Mouse (Mus musculus): ENCODE results near the gene 1700007K13Rik. TPM values are rescaled to one million over a fixed set of nuclear protein-coding genes. Genes with fewer than 3 reads are reported as not detected.
A peak's percentile ranks its signal among the peaks of the same experiment; 100 is the strongest.

The 1700007K13Rik gene
- polyA plus RNA-seq (2012; rRNA removed): not detected in 2 replicates
- 0.24 TPM in 1 of 2 replicates, not detected in the other for polyA plus RNA-seq (2014; fragmentation: Nextera tagmentation; extraction: Ambion mirVana)

- Histone ChIP-seq H3K27ac (no peak within 1 kb of the TSS), H3K27me3 (ENCODE audit: control insufficient read depth, insufficient read depth, low read length) (peaks cover 11% of the 10 kb centered on the region), H3K9me3 (ENCODE audit: control insufficient read depth, low read length) (no peaks in the 10 kb centered on the region), H3K4me1 (replicated peaks; ENCODE audit: control insufficient read depth in 2 of 2, insufficient read depth in 2 of 2, low read length in 1 of 2) (peaks cover 0 to 10% of the 10 kb centered on the region in 2 experiments; a peak in 2 of 4 replicates), H3K36me3 (replicated peaks; ENCODE audit: control insufficient read depth, insufficient read depth, low read depth) (peaks cover 8% of the 10 kb centered on the region), H3K4me3 (ENCODE audit: insufficient read depth in 1 of 2, low read depth in 2 of 2, low read length in 2 of 2) (no peak within 1 kb of the TSS), H3K9ac (replicated peaks) (no peak within 1 kb of the TSS), H3K4me2 (ENCODE audit: low read depth) (peak within 1 kb of the TSS; percentile 39)
- TF ChIP-seq EP300 (IDR thresholded peaks at IDR 0.05; ENCODE audit: low read depth): no peak
- no peak for TF ChIP-seq CTCF (IDR thresholded peaks at IDR 0.05; ENCODE audit: low read depth)
- WGBS (ENCODE audit: insufficient replicate concordance): 3% methylated on average over 25 of the region's 25 CpGs
- peak; percentile 28 to 34 (median 33) for DNase-seq (ENCODE audit: low read depth in 3 of 3, low spot score in 3 of 3)
- ATAC-seq (ENCODE audit: insufficient read depth): no peak
Measured at GRCm38 (mm10) chr2:28465836-28466518, at the start of gene 1700007K13Rik. Gene 1700007K13Rik (minus strand): TSS chr2:28466332.

- 20% methylated on average over 5 of the region's 5 CpGs for WGBS (ENCODE audit: insufficient replicate concordance)
- ATAC-seq (ENCODE audit: insufficient read depth) (no peak), DNase-seq (ENCODE audit: low read depth in 3 of 3, low spot score in 3 of 3) (peak; percentile 34 to 62 (median 46))
- H3K9me3 ChIP-seq (ENCODE audit: control insufficient read depth, low read length): no peaks in the 10 kb centered on the region
- peaks cover 22% of the 10 kb centered on the region for H3K27me3 ChIP-seq (ENCODE audit: control insufficient read depth, insufficient read depth, low read length)
- H3K27ac ChIP-seq: no peak overlapping the region
- H3K9ac ChIP-seq (replicated peaks): no peak overlapping the region
- no peaks in the 10 kb centered on the region for H3K36me3 ChIP-seq (replicated peaks; ENCODE audit: control insufficient read depth, insufficient read depth, low read depth)
- no peak overlapping the region for H3K4me3 ChIP-seq (ENCODE audit: insufficient read depth in 1 of 2, low read depth in 2 of 2, low read length in 2 of 2)
- H3K4me2 ChIP-seq (ENCODE audit: low read depth): no peak overlapping the region
- H3K4me1 ChIP-seq (replicated peaks; ENCODE audit: control insufficient read depth in 2 of 2, insufficient read depth in 2 of 2, low read length in 1 of 2): 0 out of 4 replicates have a peak, but pooled peaks cover 0 to 3% of the 10 kb centered on the region in 2 experiments
- TF ChIP-seq CTCF (IDR thresholded peaks at IDR 0.05; ENCODE audit: low read depth): peak; percentile 91
- TF ChIP-seq EP300 (IDR thresholded peaks at IDR 0.05; ENCODE audit: low read depth): no peak
Measured at GRCm38 (mm10) chr2:28514489-28514888, 48.4 kb upstream of the 1700007K13Rik start.

GRCm38 (mm10) chr2:28513431-28514370 lies 47.6 kb upstream of the 1700007K13Rik start:
- Histone ChIP-seq H3K4me1 (replicated peaks; ENCODE audit: control insufficient read depth in 2 of 2, insufficient read depth in 2 of 2, low read length in 1 of 2) (0 out of 4 replicates have a peak, but pooled peaks cover 0 to 3% of the 10 kb centered on the region in 2 experiments), H3K4me2 (ENCODE audit: low read depth) (peak overlapping the region; percentile 60), H3K27ac (no peak overlapping the region), H3K27me3 (ENCODE audit: control insufficient read depth, insufficient read depth, low read length) (peaks cover 22% of the 10 kb centered on the region), H3K9me3 (ENCODE audit: control insufficient read depth, low read length) (no peaks in the 10 kb centered on the region), H3K4me3 (ENCODE audit: insufficient read depth in 1 of 2, low read depth in 2 of 2, low read length in 2 of 2) (peak overlapping the region; percentile 38 to 51), H3K36me3 (replicated peaks; ENCODE audit: control insufficient read depth, insufficient read depth, low read depth) (no peaks in the 10 kb centered on the region), H3K9ac (replicated peaks) (no peak overlapping the region)
- ATAC-seq (ENCODE audit: insufficient read depth): no peak
- 6% methylated on average over 47 of the region's 47 CpGs for WGBS (ENCODE audit: insufficient replicate concordance)
- TF ChIP-seq CTCF (IDR thresholded peaks at IDR 0.05; ENCODE audit: low read depth): no peak
- no peak for TF ChIP-seq EP300 (IDR thresholded peaks at IDR 0.05; ENCODE audit: low read depth)
- no peak for DNase-seq (ENCODE audit: low read depth in 3 of 3, low spot score in 3 of 3)

- Histone ChIP-seq H3K27me3 (ENCODE audit: control insufficient read depth, insufficient read depth, low read length) (peaks cover 22% of the 10 kb centered on the region), H3K9me3 (ENCODE audit: control insufficient read depth, low read length) (no peaks in the 10 kb centered on the region), H3K9ac (replicated peaks) (no peak within 1 kb of the TSS), H3K4me2 (ENCODE audit: low read depth) (peak within 1 kb of the TSS; percentile 60), H3K4me3 (ENCODE audit: insufficient read depth in 1 of 2, low read depth in 2 of 2, low read length in 2 of 2) (peak within 1 kb of the TSS; percentile 38 to 51), H3K4me1 (replicated peaks; ENCODE audit: control insufficient read depth in 2 of 2, insufficient read depth in 2 of 2, low read length in 1 of 2) (0 out of 4 replicates have a peak, but pooled peaks cover 0 to 3% of the 10 kb centered on the region in 2 experiments), H3K27ac (no peak within 1 kb of the TSS), H3K36me3 (replicated peaks; ENCODE audit: control insufficient read depth, insufficient read depth, low read depth) (no peaks in the 10 kb centered on the region)
- ATAC-seq (ENCODE audit: insufficient read depth) (peak; percentile 31; the same call in 1 of the 2 replicates), DNase-seq (ENCODE audit: low read depth in 3 of 3, low spot score in 3 of 3) (no peak)
- TF ChIP-seq EP300 (IDR thresholded peaks at IDR 0.05; ENCODE audit: low read depth): no peak
- no peak for TF ChIP-seq CTCF (IDR thresholded peaks at IDR 0.05; ENCODE audit: low read depth)
- under 1% methylated on average over 55 of the region's 71 CpGs for WGBS (ENCODE audit: insufficient replicate concordance)
Measured at GRCm38 (mm10) chr2:28512798-28513401, 46.8 kb upstream of the 1700007K13Rik start, which contains the start of gene Ralgds. Gene Ralgds (plus strand): TSS chr2:28513125.
